Mouse (Mus musculus) stomach, embryonic 14.5 days (tissue): ENCODE data around the gene Abhd14b. TPM values are rescaled to one million over a fixed set of nuclear protein-coding genes. Genes with fewer than 3 reads are reported as not detected.

Source experiments
- ATAC-seq: fragments of 200-750 bp; cut with Nextera tagmentation; 2 replicates; pipeline ENCODE4 v1.8.0; 2017; ENCODE audit warnings: low read depth, moderate TSS enrichment; ENCODE audit not compliant: insufficient number of reproducible peaks, insufficient read depth, low FRiP score
- H3K27ac ChIP-seq: fragments of 300-500 bp; sonication (generic); 2 replicates; pipeline ENCODE4 v1.5.1; 2014; ENCODE audit warnings: mild to moderate bottlenecking, low read length, moderate library complexity, mixed read lengths
- H3K27me3 ChIP-seq: fragments of 300-500 bp; sonication (generic); 2 replicates; pipeline ENCODE4 v1.6.1; 2014; ENCODE audit warnings: low read length, control low read depth, mixed read lengths; ENCODE audit not compliant: control insufficient read depth, insufficient read depth
- H3K36me3 ChIP-seq: fragments of 300-500 bp; sonication (generic); 2 replicates; pipeline ENCODE4 v1.6.1; 2014; ENCODE audit warnings: mild to moderate bottlenecking, control low read depth, low read length, moderate library complexity, mixed read lengths; ENCODE audit not compliant: control insufficient read depth, insufficient read depth
- H3K4me1 ChIP-seq: fragments of 300-500 bp; sonication (generic); 2 replicates; pipeline ENCODE4 v1.6.1; 2014; ENCODE audit warnings: low read length, control low read depth, mixed read lengths; ENCODE audit not compliant: control insufficient read depth, insufficient read depth
- H3K4me2 ChIP-seq: fragments of 300-500 bp; sonication (generic); replicated peaks from 2 replicates; pipeline ENCODE4 v1.6.1; 2014; ENCODE audit warnings: low read depth, low read length, control low read depth
- H3K4me3 ChIP-seq: fragments of 300-500 bp; sonication (generic); 2 replicates; pipeline ENCODE4 v1.5.1; 2014; ENCODE audit warnings: low read depth, low read length, control low read depth
- H3K9ac ChIP-seq: fragments of 300-500 bp; sonication (generic); replicated peaks from 2 replicates; pipeline ENCODE4 v1.6.1; 2014; ENCODE audit warnings: low read depth, mild to moderate bottlenecking, control low read depth, low read length, moderate library complexity, mixed read lengths
- H3K9me3 ChIP-seq: fragments of 300-500 bp; sonication (generic); 2 replicates; pipeline ENCODE4 v1.6.1; 2016; ENCODE audit warnings: low read depth, low read length, control low read depth; ENCODE audit not compliant: control insufficient read depth
- WGBS: fragments of 180-500 bp; shearing (Covaris S2); extraction: QIAGEN DNeasy Blood & Tissue Kit; methylation state at CpG from one replicate; pipeline ENCODE4 v1.1.7; 2014; 5-methylcytosine and 5-hydroxymethylcytosine counted together
- polyA plus RNA-seq: library from polyadenylated mRNA; unstranded; fragments of >200 nt; fragmentation: Nextera tagmentation; extraction: Ambion mirVana; gene quantifications from 2 replicates; pipeline ENCODE4 v1.2.1, GENCODE M21; 2014

Abhd14b gene
- polyA plus RNA-seq, 1 experiment from 2014 or later: 32.6 TPM

DNA sequence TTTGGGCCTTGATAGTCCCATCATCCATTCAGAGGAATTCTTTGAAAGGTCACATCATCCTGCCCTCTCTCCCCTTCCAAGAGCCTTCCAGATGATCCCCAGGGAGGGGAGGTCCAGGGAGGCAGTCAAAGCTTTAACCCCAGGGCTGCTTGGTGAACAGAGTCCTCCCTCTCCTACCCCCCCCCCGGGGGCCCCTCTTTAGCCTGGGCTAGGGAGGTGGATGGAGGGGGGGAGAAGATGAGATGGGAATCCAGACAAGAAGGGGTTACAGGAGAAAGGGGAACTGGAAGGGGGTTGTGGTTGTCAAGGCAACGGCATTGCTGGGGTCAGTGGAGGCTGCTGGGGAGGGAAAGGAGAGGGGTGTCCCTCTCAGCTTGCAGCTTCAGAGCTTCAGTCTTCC lies 26.7 kb upstream of the Abhd14b start:
- H3K27me3 ChIP-seq: no peaks in the 10 kb centered on the region
- no peak overlapping the region for H3K27ac ChIP-seq
- 4% methylated on average over 2 of the region's 2 CpGs for WGBS
- H3K4me3 ChIP-seq: no peak overlapping the region
- H3K4me2 ChIP-seq: no peak overlapping the region
- ATAC-seq: peak; percentile 19; the same call in 1 of the 2 replicates
- no peaks in the 10 kb centered on the region for H3K36me3 ChIP-seq
- H3K4me1 ChIP-seq: peaks cover 20% of the 10 kb centered on the region; the same call in 1 of the 2 replicates
- H3K9ac ChIP-seq: no peak overlapping the region
- H3K9me3 ChIP-seq: no peaks in the 10 kb centered on the region

DNA sequence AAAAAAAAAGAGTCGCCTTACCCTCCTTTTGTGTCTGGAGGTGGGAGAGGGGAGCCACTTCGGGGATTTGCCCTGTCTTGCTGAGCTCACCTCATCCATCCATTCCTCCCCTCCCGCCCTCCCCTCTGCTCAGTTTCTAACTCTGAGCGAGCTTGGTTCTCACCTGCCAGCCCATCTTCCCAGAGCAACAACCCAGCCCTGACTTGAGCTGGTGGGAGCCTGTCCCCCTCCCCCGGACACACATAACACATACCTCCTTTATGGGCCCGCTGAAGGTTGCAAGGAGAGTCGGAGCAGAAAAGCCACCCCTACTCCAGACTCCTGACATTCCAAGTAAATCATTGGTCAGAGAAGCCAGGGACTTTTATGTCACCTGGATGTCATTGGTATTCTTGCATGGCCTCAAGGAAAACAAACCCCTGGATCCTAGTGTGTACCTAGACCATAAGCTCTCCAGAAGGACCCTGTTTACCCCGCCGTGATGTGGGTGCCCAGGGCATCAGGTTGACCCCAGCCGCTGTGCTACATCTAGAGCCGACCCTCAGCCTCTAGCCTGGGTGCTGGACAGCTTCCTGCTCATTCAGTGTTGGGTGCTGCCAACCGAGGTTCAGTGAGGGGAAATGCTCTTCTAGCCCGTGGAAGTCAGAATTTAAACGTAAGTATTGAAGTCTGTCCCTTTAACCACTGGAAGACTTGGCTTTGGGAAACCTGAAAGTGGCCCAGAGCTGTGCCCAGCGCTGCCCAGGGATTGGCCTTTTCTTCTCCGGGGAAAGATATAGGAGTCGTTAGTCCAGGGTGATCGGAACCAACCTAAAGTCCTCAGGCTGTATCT lies 26.0 kb upstream of the Abhd14b start:
- Histone ChIP-seq H3K36me3 (no peaks in the 10 kb centered on the region), H3K4me2 (peak overlapping the region; percentile 15; the same call in 1 of the 2 replicates), H3K27ac (no peak overlapping the region; the same call in 1 of the 2 replicates), H3K9ac (no peak overlapping the region), H3K27me3 (no peaks in the 10 kb centered on the region), H3K4me3 (no peak overlapping the region), H3K4me1 (peaks cover 20% of the 10 kb centered on the region; the same call in 1 of the 2 replicates), H3K9me3 (no peaks in the 10 kb centered on the region)
- WGBS: 11% methylated on average over 18 of the region's 18 CpGs
- no peak for ATAC-seq

DNA sequence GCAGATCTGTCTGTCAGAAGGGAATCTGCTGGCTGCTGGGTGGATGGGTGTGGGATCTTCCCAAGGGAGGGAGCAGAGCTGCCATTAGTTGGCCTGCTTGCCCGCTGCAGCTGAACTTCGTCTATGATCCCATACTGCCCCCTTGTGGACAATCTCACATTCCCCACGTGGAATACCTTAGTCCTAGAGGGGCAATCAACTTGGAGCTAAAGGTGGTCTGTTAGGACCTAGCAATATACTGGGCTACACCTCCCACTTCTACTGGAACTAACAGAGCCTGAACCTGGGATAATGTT lies 25.4 kb upstream of the Abhd14b start:
- Histone ChIP-seq H3K27ac (no peak overlapping the region), H3K27me3 (no peaks in the 10 kb centered on the region), H3K9me3 (no peaks in the 10 kb centered on the region), H3K36me3 (no peaks in the 10 kb centered on the region), H3K4me2 (peak overlapping the region; percentile 15; the same call in 1 of the 2 replicates), H3K9ac (no peak overlapping the region), H3K4me3 (no peak overlapping the region), H3K4me1 (peaks cover 20% of the 10 kb centered on the region; the same call in 1 of the 2 replicates)
- peak; percentile 69 for ATAC-seq
- 0% methylated on average over 3 of the region's 3 CpGs for WGBS

DNA sequence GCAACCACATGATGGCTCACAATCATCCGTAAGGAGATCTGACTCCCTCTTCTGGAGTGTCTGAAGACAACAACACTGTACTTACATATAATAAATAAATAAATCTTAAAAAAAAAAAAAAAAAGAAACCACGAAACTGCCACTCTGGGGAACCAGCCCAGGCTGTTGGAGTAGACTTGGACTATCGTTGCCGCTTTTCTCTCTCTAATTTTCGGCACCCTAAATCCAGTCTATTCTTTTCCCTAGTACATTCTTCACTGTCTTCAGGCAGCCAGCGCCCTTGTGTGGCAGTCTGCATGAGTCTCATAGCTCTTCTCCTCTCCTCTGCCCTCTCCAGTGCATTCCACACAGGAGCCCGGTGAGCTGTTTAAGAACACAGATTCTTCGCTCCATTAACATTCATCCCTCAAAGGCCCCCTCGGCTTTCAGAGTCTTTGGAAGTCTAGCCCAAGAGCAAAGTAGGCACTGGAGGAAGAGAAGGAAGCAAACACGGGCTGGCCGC lies 18.5 kb upstream of the Abhd14b start:
- Histone ChIP-seq H3K4me1 (peaks cover 8% of the 10 kb centered on the region), H3K9ac (peak overlapping the region; percentile 22; the same call in 1 of the 2 replicates), H3K4me3 (peak overlapping the region; percentile 78), H3K36me3 (peaks cover 18% of the 10 kb centered on the region), H3K4me2 (peak overlapping the region; percentile 65), H3K27me3 (no peaks in the 10 kb centered on the region), H3K9me3 (no peaks in the 10 kb centered on the region), H3K27ac (peak overlapping the region; percentile 94)
- ATAC-seq: peak; percentile 36; the same call in 1 of the 2 replicates
- 14% methylated on average over 11 of the region's 11 CpGs for WGBS

DNA sequence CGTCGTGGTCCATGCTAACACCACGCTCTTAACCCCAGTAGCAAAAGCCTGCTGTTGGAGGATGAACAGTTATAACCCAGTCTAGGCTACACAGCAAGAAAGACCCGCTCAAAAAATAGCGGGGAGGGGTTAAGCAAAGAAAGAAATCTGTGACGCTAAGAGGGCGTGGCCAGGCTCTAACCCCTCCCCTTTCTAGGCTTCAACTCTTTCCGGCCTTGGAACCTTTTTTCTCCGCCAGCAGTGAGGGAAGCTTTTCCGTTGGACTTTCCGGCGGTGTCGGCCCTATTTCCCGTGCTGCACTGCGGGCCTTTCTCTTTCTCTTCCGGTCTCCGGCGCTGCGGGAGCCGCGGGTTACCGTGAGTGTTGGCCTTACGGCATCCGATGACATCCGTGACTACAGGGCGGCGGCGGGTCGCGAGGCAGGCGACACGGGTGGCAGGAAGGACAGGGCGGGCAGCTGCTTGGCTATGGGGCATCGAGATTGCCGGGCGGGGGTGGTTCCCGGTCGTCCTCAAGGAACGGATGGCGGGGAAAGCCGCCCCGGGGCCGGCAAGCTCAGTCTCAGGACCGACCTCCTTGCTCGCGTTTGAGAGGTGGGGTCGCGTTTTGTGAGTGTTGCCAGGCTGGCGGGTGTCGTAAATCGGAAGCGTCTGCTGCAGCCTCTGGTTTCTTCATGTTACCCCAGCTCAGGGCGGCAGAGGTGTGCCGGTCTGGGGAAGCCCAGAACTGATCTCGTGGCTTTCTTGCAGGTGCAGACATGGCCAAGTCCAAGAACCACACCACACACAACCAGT lies 17.8 kb upstream of the Abhd14b start, which contains the start of gene Rpl29:
TSS of gene Rpl29 (plus strand) at position 234 of the 794 bp plus-strand sequence.
- WGBS: under 1% methylated on average over 55 of the region's 55 CpGs
- Histone ChIP-seq H3K9ac (peak within 1 kb of the TSS; percentile 99), H3K4me2 (peak within 1 kb of the TSS; percentile 84), H3K4me3 (peak within 1 kb of the TSS; percentile 78), H3K4me1 (peaks cover 8% of the 10 kb centered on the region), H3K27me3 (no peaks in the 10 kb centered on the region), H3K36me3 (peaks cover 21% of the 10 kb centered on the region), H3K9me3 (no peaks in the 10 kb centered on the region), H3K27ac (peak within 1 kb of the TSS; percentile 94)
- peak; percentile 91 for ATAC-seq

DNA sequence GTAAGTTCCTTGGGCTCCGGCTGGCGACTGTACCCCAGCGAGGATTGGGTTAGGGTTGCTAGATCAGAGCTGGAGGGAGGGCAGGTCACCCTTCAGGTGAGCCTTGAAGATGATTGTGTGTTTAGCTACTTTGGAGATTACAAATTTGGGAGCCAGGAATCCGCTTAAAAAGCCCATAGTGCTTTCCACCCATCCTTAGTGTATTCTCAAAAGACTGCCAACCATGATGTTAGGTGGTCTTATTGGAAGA lies 17.3 kb upstream of the Abhd14b start:
- Histone ChIP-seq H3K36me3 (peaks cover 21% of the 10 kb centered on the region), H3K27me3 (no peaks in the 10 kb centered on the region), H3K9ac (peak overlapping the region; percentile 99), H3K4me3 (peak overlapping the region; percentile 78), H3K4me2 (peak overlapping the region; percentile 84), H3K9me3 (no peaks in the 10 kb centered on the region), H3K4me1 (peaks cover 8% of the 10 kb centered on the region), H3K27ac (peak overlapping the region; percentile 82)
- WGBS: 0% methylated on average over 4 of the region's 4 CpGs
- ATAC-seq: no peak

DNA sequence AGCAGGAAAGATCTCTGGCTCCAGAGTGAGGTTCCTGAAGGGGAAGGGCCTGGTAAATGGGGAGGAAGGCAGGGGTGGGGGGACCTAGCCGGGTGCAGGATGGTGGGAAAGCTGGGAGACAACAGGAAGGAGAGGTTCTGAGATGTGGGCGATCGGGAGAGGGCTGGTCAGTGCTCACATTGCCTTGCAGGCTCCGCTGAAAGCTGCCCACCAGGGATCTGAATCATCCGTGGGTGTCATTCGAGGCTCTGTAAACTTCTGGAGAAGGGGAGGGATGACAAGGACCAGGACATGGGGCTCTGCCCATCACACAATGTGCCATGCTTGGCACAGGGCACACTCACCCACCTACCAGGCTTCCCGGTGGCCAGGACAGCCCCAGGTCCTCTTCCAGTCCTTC lies 13.9 kb upstream of the Abhd14b start:
- peaks cover 15% of the 10 kb centered on the region for H3K4me1 ChIP-seq
- no peak overlapping the region for H3K9ac ChIP-seq
- H3K27ac ChIP-seq: no peak overlapping the region
- no peak overlapping the region for H3K4me2 ChIP-seq
- H3K4me3 ChIP-seq: no peak overlapping the region
- no peaks in the 10 kb centered on the region for H3K27me3 ChIP-seq
- 70% methylated on average over 7 of the region's 7 CpGs for WGBS
- H3K36me3 ChIP-seq: peaks cover 21% of the 10 kb centered on the region
- ATAC-seq: no peak
- H3K9me3 ChIP-seq: no peaks in the 10 kb centered on the region

DNA sequence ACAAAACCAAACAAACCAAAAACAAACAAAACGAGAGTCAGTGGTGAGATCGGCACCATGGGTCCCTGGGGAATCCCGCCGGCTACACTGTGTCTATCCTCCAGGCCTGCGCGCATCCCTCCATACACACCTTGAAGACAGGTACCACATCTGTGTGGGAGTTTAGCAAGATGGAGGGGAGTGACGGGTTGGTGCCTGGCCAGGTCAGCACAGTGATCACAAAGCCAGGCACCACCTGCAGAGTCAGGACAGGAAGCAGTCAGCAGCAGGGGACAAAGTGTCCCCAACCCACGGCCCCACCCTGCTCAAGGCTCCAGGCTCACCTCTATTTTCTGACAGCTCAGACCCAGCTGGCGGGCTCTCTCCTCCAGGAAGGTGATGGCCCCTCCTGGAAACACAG lies 10.7 kb upstream of the Abhd14b start:
- Histone ChIP-seq H3K9ac (no peak overlapping the region), H3K4me2 (no peak overlapping the region)

More for the DNA sequence above, 10.7 kb upstream of the Abhd14b start:
- H3K4me3 ChIP-seq: no peak overlapping the region
- WGBS: 78% methylated on average over 9 of the region's 9 CpGs
- no peaks in the 10 kb centered on the region for H3K27me3 ChIP-seq
- no peaks in the 10 kb centered on the region for H3K9me3 ChIP-seq
- H3K36me3 ChIP-seq: peaks cover 14% of the 10 kb centered on the region
- H3K27ac ChIP-seq: no peak overlapping the region
- ATAC-seq: no peak
- peaks cover 13% of the 10 kb centered on the region for H3K4me1 ChIP-seq
